Mouse (Mus musculus) stomach, postnatal 0 days (tissue): ENCODE results near the gene Phldb2. TPM values are rescaled to one million over a fixed set of nuclear protein-coding genes. Genes with fewer than 3 reads are reported as not detected.

ENCODE experiments used
- ATAC-seq: fragments of 200-750 bp; cut with Nextera tagmentation; 2 replicates; pipeline ENCODE4 v1.8.0; 2017; ENCODE audit not compliant: low FRiP score, low TSS enrichment
- DNase-seq: peaks from one replicate; pipeline ENCODE4 v3.0.0-alpha.2; 2016; ENCODE audit warnings: low spot score
- H3K27ac ChIP-seq: fragments of 300-500 bp; sonication (generic); replicated peaks from 2 replicates; pipeline ENCODE4 v1.5.1; 2014; ENCODE audit warnings: mild to moderate bottlenecking, control low read depth
- H3K27me3 ChIP-seq: fragments of 300-500 bp; sonication (generic); 2 replicates; pipeline ENCODE4 v1.6.1; 2014; ENCODE audit warnings: low read length; ENCODE audit not compliant: control insufficient read depth, insufficient read depth
- H3K36me3 ChIP-seq: fragments of 300-500 bp; sonication (generic); 2 replicates; pipeline ENCODE4 v1.6.1; 2014; ENCODE audit warnings: low read length, mixed read lengths; ENCODE audit not compliant: control insufficient read depth, insufficient read depth
- H3K4me1 ChIP-seq: fragments of 300-500 bp; sonication (generic); replicated peaks from 2 replicates; pipeline ENCODE4 v1.6.1; 2014; ENCODE audit warnings: antibody characterized with exemption; ENCODE audit not compliant: control insufficient read depth, insufficient read depth
- H3K4me2 ChIP-seq: fragments of 300-500 bp; sonication (generic); replicated peaks from 2 replicates; pipeline ENCODE4 v1.6.1; 2014; ENCODE audit warnings: low read depth, mild to moderate bottlenecking, control low read depth, moderate library complexity
- H3K4me3 ChIP-seq: fragments of 300-500 bp; sonication (generic); 2 replicates; pipeline ENCODE4 v1.5.1; 2014; ENCODE audit warnings: low read depth, low read length, control low read depth
- H3K9ac ChIP-seq: fragments of 300-500 bp; sonication (generic); 2 replicates; pipeline ENCODE4 v1.6.1; 2014; ENCODE audit warnings: mild to moderate bottlenecking, low read length, control low read depth, mixed read lengths
- H3K9me3 ChIP-seq: fragments of 300-500 bp; sonication (generic); 2 replicates; pipeline ENCODE4 v1.6.1; 2016; ENCODE audit warnings: low read length; ENCODE audit not compliant: control insufficient read depth
- CTCF ChIP-seq: IDR thresholded peaks from 2 replicates; pipeline ENCODE4 v1.5.1; 2016; ENCODE audit warnings: antibody characterized with exemption, low read depth, mild to moderate bottlenecking, moderate library complexity
- EP300 ChIP-seq: optimal IDR thresholded peaks from 2 replicates; pipeline ENCODE3; 2016; ENCODE audit warnings: antibody characterized with exemption
- WGBS: fragments of 180-500 bp; shearing (Covaris S2); extraction: QIAGEN DNeasy Blood & Tissue Kit; methylation state at CpG from one replicate; pipeline ENCODE4 v1.1.7; 2014; 5-methylcytosine and 5-hydroxymethylcytosine counted together
- polyA plus RNA-seq: library from polyadenylated mRNA; unstranded; fragments of >200 nt; fragmentation: Nextera tagmentation; extraction: Ambion mirVana; gene quantifications from 2 replicates; pipeline ENCODE4 v1.2.1, GENCODE M21; 2015

Phldb2 gene
- polyA plus RNA-seq, 1 experiment from 2014 or later: 13.2 TPM

- H3K4me3 ChIP-seq: no peak overlapping the region
- H3K4me2 ChIP-seq: no peak overlapping the region
- H3K4me1 ChIP-seq: no peaks in the 10 kb centered on the region
- ATAC-seq: no peak
- TF ChIP-seq EP300 (no peak), CTCF (no peak)
- WGBS: 52% methylated on average over 10 of the region's 10 CpGs
- H3K27me3 ChIP-seq: no peaks in the 10 kb centered on the region
- H3K9me3 ChIP-seq: no peaks in the 10 kb centered on the region
- H3K9ac ChIP-seq: no peak overlapping the region
- H3K27ac ChIP-seq: no peak overlapping the region
- peaks cover 6% of the 10 kb centered on the region; the same call in 1 of the 2 replicates for H3K36me3 ChIP-seq
- DNase-seq: no peak
These were observed 185.4 kb downstream of the Phldb2 start for GRCm38 (mm10) chr16:45767853-45768640.

GRCm38 (mm10) chr16:45767434-45767833, 186.0 kb downstream of the Phldb2 start:
- H3K9ac ChIP-seq: no peak overlapping the region
- H3K27ac ChIP-seq: no peak overlapping the region
- no peaks in the 10 kb centered on the region for H3K9me3 ChIP-seq
- H3K27me3 ChIP-seq: no peaks in the 10 kb centered on the region
- 32% methylated on average over 4 of the region's 4 CpGs for whole genome bisulfite sequencing
- no peaks in the 10 kb centered on the region for H3K4me1 ChIP-seq
- H3K4me3 ChIP-seq: no peak overlapping the region
- H3K4me2 ChIP-seq: no peak overlapping the region
- TF ChIP-seq EP300 (no peak), CTCF (no peak)
- H3K36me3 ChIP-seq: peaks cover 6% of the 10 kb centered on the region; the same call in 1 of the 2 replicates
- DNase-seq (no peak), ATAC-seq (no peak)

- no peak overlapping the region for H3K9ac ChIP-seq
- H3K9me3 ChIP-seq: no peaks in the 10 kb centered on the region
- H3K27me3 ChIP-seq: no peaks in the 10 kb centered on the region
- H3K36me3 ChIP-seq: peaks cover 3% of the 10 kb centered on the region; the same call in 1 of the 2 replicates
- WGBS: 80% methylated on average over 7 of the region's 7 CpGs
- H3K4me1 ChIP-seq: no peaks in the 10 kb centered on the region
- ATAC-seq (no peak), DNase-seq (no peak)
- TF ChIP-seq CTCF (no peak), EP300 (no peak)
- H3K27ac ChIP-seq: no peak overlapping the region
- no peak overlapping the region for H3K4me2 ChIP-seq
- no peak overlapping the region for H3K4me3 ChIP-seq
These were observed 187.4 kb downstream of the Phldb2 start for GRCm38 (mm10) chr16:45765801-45766494.

DNA sequence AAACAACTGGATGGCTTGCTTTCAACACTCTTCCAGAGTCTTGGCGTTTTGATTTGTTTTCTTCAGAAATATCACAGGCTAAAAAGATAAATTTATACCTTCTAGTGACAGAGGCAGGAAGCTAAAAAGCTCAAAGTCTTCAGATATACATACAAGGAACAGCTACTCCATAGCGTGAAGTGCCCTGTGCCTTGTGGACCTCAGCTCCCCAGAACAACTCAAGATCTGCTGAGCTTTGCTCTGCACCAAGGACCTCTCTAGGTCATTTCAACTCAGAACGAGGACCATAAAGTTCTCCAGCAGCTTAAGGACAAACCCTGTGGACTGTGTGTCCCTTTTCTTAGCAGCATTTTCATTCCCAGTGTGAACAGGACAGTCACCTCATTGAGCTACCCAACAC, 188.3 kb downstream of the Phldb2 start:
- no peak for DNase-seq
- H3K27me3 ChIP-seq: no peaks in the 10 kb centered on the region
- H3K4me3 ChIP-seq: no peak overlapping the region
- 90% methylated on average over 3 of the region's 3 CpGs for WGBS
- H3K4me2 ChIP-seq: no peak overlapping the region
- no peaks in the 10 kb centered on the region for H3K9me3 ChIP-seq
- TF ChIP-seq EP300: no peak
- no peak for TF ChIP-seq CTCF
- H3K4me1 ChIP-seq: no peaks in the 10 kb centered on the region
- peaks cover 7% of the 10 kb centered on the region; the same call in 1 of the 2 replicates for H3K36me3 ChIP-seq
- H3K9ac ChIP-seq: no peak overlapping the region
- ATAC-seq: no peak
- H3K27ac ChIP-seq: no peak overlapping the region

DNA sequence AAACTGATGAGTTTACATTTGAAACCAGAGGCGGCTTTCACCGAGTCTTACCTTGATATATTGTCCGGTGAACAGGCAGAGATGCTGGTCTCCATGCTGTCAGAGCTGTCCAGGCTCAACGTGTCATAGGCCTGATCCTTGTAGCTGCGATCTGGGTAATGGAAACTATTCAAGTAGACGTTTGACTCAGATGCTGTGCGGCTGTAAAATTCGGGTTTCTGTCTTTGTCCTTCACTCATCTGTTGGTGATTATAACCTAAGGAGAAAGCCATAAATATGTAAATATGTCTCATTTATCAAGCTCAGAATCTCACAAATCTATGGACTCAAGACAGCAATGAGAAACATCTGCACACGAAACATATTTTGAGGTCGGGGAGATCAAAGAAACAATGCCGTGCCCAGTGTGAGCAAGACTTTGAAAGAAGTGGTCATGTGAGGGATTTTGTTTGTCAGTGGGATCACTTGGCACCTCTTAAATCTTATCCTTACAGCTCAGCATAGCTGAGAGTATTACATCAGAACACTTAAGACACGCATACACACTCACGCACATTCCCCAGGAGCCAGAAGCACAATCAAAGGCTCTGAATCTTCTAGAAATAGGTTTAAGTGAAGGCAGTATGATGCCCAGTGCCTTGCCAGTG, 190.4 kb downstream of the Phldb2 start:
- Histone ChIP-seq H3K27ac (no peak overlapping the region), H3K4me3 (no peak overlapping the region), H3K27me3 (no peaks in the 10 kb centered on the region), H3K36me3 (peaks cover 5% of the 10 kb centered on the region; the same call in 1 of the 2 replicates), H3K9me3 (no peaks in the 10 kb centered on the region), H3K4me1 (no peaks in the 10 kb centered on the region), H3K4me2 (no peak overlapping the region), H3K9ac (no peak overlapping the region)
- TF ChIP-seq EP300 (no peak), CTCF (no peak)
- DNase-seq (no peak), ATAC-seq (no peak)
- 77% methylated on average over 13 of the region's 13 CpGs for WGBS
